ENCODE assay signal across 39 mouse cellular contexts in genomic region chr16:18159255-18159654, GRCm38 (mm10). TPM values are rescaled to one million over a fixed set of nuclear protein-coding genes. Genes with fewer than 3 reads are reported as not detected.
A peak's percentile ranks its signal among the peaks of the same experiment; 100 is the strongest.
DNase-seq lines count a peak whose midpoint lies in the region; ATAC-seq and TF ChIP-seq lines count a peak whose summit lies in the region.
"Had no signal": no experiment of that assay in that cellular context is flagged by ENCODE, and none has a peak within 500 bp of the region (broad histone marks: within the 10 kb centered on the region; RNA-seq: fewer than 3 reads in every experiment).

No protein-coding gene starts in this region.

- no peaks in the 10 kb centered on the region for H3K27me3 ChIP-seq in MEL (ENCODE audit: control insufficient read depth in 1 of 2, insufficient read depth in 2 of 2, low read length in 2 of 2)
- H3K27me3 ChIP-seq in liver, embryonic 13.5 days, result no peaks in the 10 kb centered on the region
- H3K27me3 ChIP-seq: embryonic facial prominence, embryonic 12.5 days; forebrain, embryonic 15.5 days; hindbrain, embryonic 15.5 days; kidney, embryonic 15.5 days; neural tube, embryonic 12.5 days had no signal

- H3K4me3 ChIP-seq in MEL (ENCODE audit: control insufficient read depth in 1 of 2, insufficient read depth in 1 of 2, low read depth in 2 of 2, low read length in 2 of 2), result peak overlapping the region in 1 of 2 experiments; percentile 1; a peak in 1 of 4 replicates
- no peak overlapping the region for H3K4me3 ChIP-seq in liver, embryonic 13.5 days (replicated peaks)
- H3K4me3 ChIP-seq: embryonic facial prominence, embryonic 12.5 days; forebrain, embryonic 15.5 days; gastrocnemius, adult 2 months; heart, adult 2 months; heart, embryonic 12.5 days; hindbrain, embryonic 15.5 days; kidney, embryonic 15.5 days; left cerebral cortex, adult 2 months; myocyte; neural tube, embryonic 12.5 days had no signal

- peak; percentile 97 to 99 for TF ChIP-seq EP300 in MEL (IDR thresholded peaks at IDR 0.05; ENCODE audit: low read depth in 1 of 2, low read length in 2 of 2)

- DNase-seq in MEL (ENCODE audit: low read depth, low spot score), result peak; percentile 93
- DNase-seq in c-Kit-positive CD71-negative TER-119-negative erythroid progenitor cells, embryonic 14.5 days (ENCODE audit: low read depth), result peak; percentile 25
- no peak for DNase-seq in liver, embryonic 13.5 days
- no peak for DNase-seq in left cerebral cortex, postnatal 25 days (ENCODE audit: low spot score in 2 of 2)
- no peak for DNase-seq in right cerebral cortex, postnatal 36 days (ENCODE audit: low spot score in 2 of 2)
- no peak for DNase-seq in left cerebral cortex, postnatal 4 days
- DNase-seq: B cell, adult 2 months; cerebellum, adult 8-10 months; cerebellum, postnatal 36 days; embryo, embryonic 11 days; gastrocnemius, adult 2 months; gastrocnemius, postnatal 36 days; right cerebral cortex, adult 18-20 months; right cerebral cortex, postnatal 4 days; thymus, adult 18-20 months; thymus, postnatal 25 days had no signal

- peak; percentile 39 for ATAC-seq in liver, embryonic 13.5 days (ENCODE audit: low read depth)
- ATAC-seq in megakaryocyte progenitor cell, adult 5-6 weeks (replicated peaks; ENCODE audit: poor library complexity), result peak; percentile 76
- ATAC-seq: forebrain, embryonic 15.5 days; inflammation-experienced regulatory T-cells, adult 6 months; midbrain, embryonic 16.5 days had no signal

- TF ChIP-seq RAD21 in MEL (IDR thresholded peaks at IDR 0.05; ENCODE audit: low read depth, low read length), result no peak

- peaks cover 0 to 51% of the 10 kb centered on the region in 2 experiments; a peak in 2 of 4 replicates for H3K36me3 ChIP-seq in MEL (ENCODE audit: control insufficient read depth in 1 of 2, insufficient read depth in 2 of 2, low read length in 2 of 2)
- no peaks in the 10 kb centered on the region for H3K36me3 ChIP-seq in liver, embryonic 13.5 days
- H3K36me3 ChIP-seq: embryonic facial prominence, embryonic 12.5 days; forebrain, embryonic 15.5 days; heart, embryonic 12.5 days; hindbrain, embryonic 15.5 days; kidney, embryonic 15.5 days; neural tube, embryonic 12.5 days had no signal

- peak overlapping the region; percentile 95 for H3K27ac ChIP-seq in MEL (ENCODE audit: control insufficient read depth, low read depth, low read length)
- H3K27ac ChIP-seq in liver, embryonic 13.5 days, result no peak overlapping the region
- H3K27ac ChIP-seq: embryonic facial prominence, embryonic 12.5 days; forebrain, embryonic 15.5 days; gastrocnemius, adult 2 months; heart, adult 2 months; hindbrain, embryonic 15.5 days; kidney, embryonic 15.5 days; left cerebral cortex, adult 2 months; neural tube, embryonic 12.5 days; stomach, postnatal 0 days had no signal

- H3K4me2 ChIP-seq in liver, embryonic 13.5 days, result no peak overlapping the region
- H3K4me2 ChIP-seq: embryonic facial prominence, embryonic 12.5 days; forebrain, embryonic 15.5 days; heart, embryonic 12.5 days; hindbrain, embryonic 15.5 days; kidney, embryonic 15.5 days; lung, embryonic 14.5 days; neural tube, embryonic 12.5 days had no signal

- peaks cover 22 to 63% of the 10 kb centered on the region in 2 experiments for H3K4me1 ChIP-seq in MEL (ENCODE audit: control insufficient read depth in 1 of 2, insufficient read depth in 2 of 2, low read length in 2 of 2)
- H3K4me1 ChIP-seq in liver, embryonic 13.5 days (replicated peaks), result peaks cover 30% of the 10 kb centered on the region; the same call in 1 of the 2 replicates

- H3K9ac ChIP-seq in MEL (ENCODE audit: control insufficient read depth, low read depth, low read length, poor library complexity, severe bottlenecking), result peak overlapping the region; percentile 59
- H3K9ac ChIP-seq in liver, embryonic 13.5 days, result no peak overlapping the region
- H3K9ac ChIP-seq: embryonic facial prominence, embryonic 12.5 days; forebrain, embryonic 15.5 days; heart, embryonic 12.5 days; hindbrain, embryonic 15.5 days; kidney, embryonic 15.5 days; lung, embryonic 14.5 days; neural tube, embryonic 12.5 days had no signal

- H3K9me3 ChIP-seq in MEL (replicated peaks; ENCODE audit: insufficient read depth, low read length), result no peaks in the 10 kb centered on the region
- no peaks in the 10 kb centered on the region for H3K9me3 ChIP-seq in liver, embryonic 13.5 days (replicated peaks)
- H3K9me3 ChIP-seq: embryonic facial prominence, embryonic 12.5 days; forebrain, embryonic 15.5 days; heart, embryonic 12.5 days; hindbrain, embryonic 15.5 days; kidney, embryonic 15.5 days; neural tube, embryonic 12.5 days had no signal

- no peak for TF ChIP-seq CTCF in MEL (IDR thresholded peaks at IDR 0.05 in 2 of 3, conservative IDR thresholded peaks at IDR 0.05 in 1 of 3; ENCODE audit: control insufficient read depth in 1 of 3, insufficient read depth in 1 of 3, low read depth in 2 of 3, low read length in 3 of 3, poor library complexity in 1 of 3, severe bottlenecking in 1 of 3)

- WGBS in liver, embryonic 13.5 days (ENCODE audit: insufficient replicate concordance), result 9% methylated on average over 6 of the region's 6 CpGs

- peak in 1 of 2 experiments; percentile 76; a peak in 2 of 4 replicates for TF ChIP-seq POLR2A in MEL (IDR thresholded peaks at IDR 0.05; ENCODE audit: control insufficient read depth in 1 of 2, insufficient read depth in 1 of 2, low read depth in 1 of 2, low read length in 2 of 2, poor library complexity in 1 of 2)

- intact Hi-C loops in left cerebral cortex, postnatal 25 days (cut with DNase I), result no loop called here
- intact Hi-C loops in left cerebral cortex, postnatal 4 days (cut with DNase I), result no loop called here

- no peaks in the 10 kb centered on the region for H3K79me2 ChIP-seq in MEL (ENCODE audit: control insufficient read depth, insufficient read depth, low read length, poor library complexity)

TF ChIP-seq in MEL, 35 proteins besides CTCF, POLR2A, EP300 and RAD21 (continues in another document):
- TF ChIP-seq MYC (IDR thresholded peaks at IDR 0.05; ENCODE audit: low read depth, low read length), result peak; percentile 41; the same call in 1 of the 2 replicates
- peak; percentile 52 for TF ChIP-seq NELFE (IDR thresholded peaks at IDR 0.05; ENCODE audit: low read depth, low read length)
- 0 out of 2 replicates have a peak, but pooled peaks have one; percentile 25 for TF ChIP-seq MXI1 (IDR thresholded peaks at IDR 0.05; ENCODE audit: low read depth, low read length)
- 0 out of 2 replicates have a peak, but pooled peaks have one; percentile 4 for TF ChIP-seq ZMIZ1 (IDR thresholded peaks at IDR 0.05; ENCODE audit: low read depth, low read length)
- TF ChIP-seq ZKSCAN1 (IDR thresholded peaks at IDR 0.05; ENCODE audit: low read depth, low read length), result no peak
- TF ChIP-seq TBP (IDR thresholded peaks at IDR 0.05; ENCODE audit: low read depth, low read length), result peak; percentile 77
- 0 out of 2 replicates have a peak, but pooled peaks have one; percentile 43 for TF ChIP-seq HCFC1 (IDR thresholded peaks at IDR 0.05; ENCODE audit: low read depth, low read length)
- peak; percentile 57 for TF ChIP-seq ELF1 (IDR thresholded peaks at IDR 0.05; ENCODE audit: low read depth, low read length)
- peak; percentile 80; the same call in 1 of the 2 replicates for TF ChIP-seq RCOR1 (IDR thresholded peaks at IDR 0.05; ENCODE audit: low read depth, low read length)
- peak; percentile 91 for TF ChIP-seq ETS1 (IDR thresholded peaks at IDR 0.05; ENCODE audit: low read depth, low read length)
- peak; percentile 92 for TF ChIP-seq TAL1 (IDR thresholded peaks at IDR 0.05; ENCODE audit: low read length)
- TF ChIP-seq SIN3A (IDR thresholded peaks at IDR 0.05; ENCODE audit: low read length), result peak; percentile 75
- 0 out of 2 replicates have a peak, but pooled peaks have one; percentile 2 for TF ChIP-seq MAX (IDR thresholded peaks at IDR 0.05; ENCODE audit: low read length)
- TF ChIP-seq BHLHE40 (IDR thresholded peaks at IDR 0.05; ENCODE audit: borderline replicate concordance, low read depth, low read length), result peak; percentile 46; the same call in 1 of the 2 replicates
- TF ChIP-seq E2F4 (IDR thresholded peaks at IDR 0.05; ENCODE audit: borderline replicate concordance, low read depth, low read length), result no peak
- TF ChIP-seq GABPA (IDR thresholded peaks at IDR 0.05; ENCODE audit: low read depth, low read length), result no peak
- TF ChIP-seq MYB (IDR thresholded peaks at IDR 0.05; ENCODE audit: low read depth, low read length), result peak; percentile 83; the same call in 1 of the 2 replicates
- TF ChIP-seq NRF1 (IDR thresholded peaks at IDR 0.05; ENCODE audit: insufficient read depth, low read depth, low read length, poor library complexity, severe bottlenecking), result no peak
- no peak for TF ChIP-seq POLR2AphosphoS5 (IDR thresholded peaks at IDR 0.05; ENCODE audit: borderline replicate concordance, low read depth, low read length)
- peak; percentile 98 for TF ChIP-seq TCF12 (IDR thresholded peaks at IDR 0.05; ENCODE audit: low read depth, low read length)
- TF ChIP-seq USF2 (IDR thresholded peaks at IDR 0.05; ENCODE audit: borderline replicate concordance in 1 of 2, insufficient read depth in 1 of 2, low read depth in 1 of 2, low read length in 2 of 2), result no peak
- 0 out of 2 replicates have a peak, but pooled peaks have one; percentile 24 for TF ChIP-seq JUND (IDR thresholded peaks at IDR 0.05; ENCODE audit: low read depth, low read length)
- no peak for TF ChIP-seq MAZ (IDR thresholded peaks at IDR 0.05; ENCODE audit: low read depth, low read length)
- peak; percentile 97 for TF ChIP-seq GATA1 (IDR thresholded peaks at IDR 0.05; ENCODE audit: low read depth, low read length)

RNA-seq across cellular contexts. Expression of gene Rtn4r, which starts 31.8 kb away (rescaled TPM):
- 0.10 TPM in 1 of 2 replicates, not detected in the other for total RNA-seq in MEL (2012; rRNA removed)
- under 1 TPM in 1 of 2 experiments, not detected in 1; 0.04 TPM for polyA plus RNA-seq in MEL (2012; ENCODE audit: insufficient read depth in 1 of 2, insufficient read length in 2 of 2, low read depth in 1 of 2, low replicate concordance in 2 of 2, missing spikeins in 1 of 2)
- polyA plus RNA-seq in liver, embryonic 13.5 days (2015; fragmentation: Nextera tagmentation; extraction: Ambion mirVana), result 0.33 and 0.56 TPM in 2 replicates
- total RNA-seq in megakaryocyte progenitor cell, adult 5-6 weeks (2015), result 6.0 and 8.3 TPM in 2 replicates
- total RNA-seq in megakaryocyte progenitor cell, adult 5-6 weeks (2017), result 2.2 and 2.3 TPM in 2 replicates
- 100 to 1,000 TPM; 119 to 138 TPM for total RNA-seq in left cerebral cortex, postnatal 25 days (2021)
- 10 to 100 TPM; 63.1 to 63.3 TPM for total RNA-seq in left cerebral cortex, postnatal 4 days (2021)
- total RNA-seq: gastrocnemius, adult 2 months; liver, adult 2 months had no signal
- polyA plus RNA-seq: inflammation-experienced regulatory T-cells, adult 6 months; liver, adult 2 months had no signal

RNA-seq across cellular contexts. Expression of gene Ccdc188, which starts 58.4 kb away (rescaled TPM):
- total RNA-seq in MEL (2012; rRNA removed), result not detected in 2 replicates
- polyA plus RNA-seq in MEL (2012; ENCODE audit: insufficient read depth in 1 of 2, insufficient read length in 2 of 2, low read depth in 1 of 2, low replicate concordance in 2 of 2, missing spikeins in 1 of 2), result not detected
- polyA plus RNA-seq in liver, embryonic 13.5 days (2015; fragmentation: Nextera tagmentation; extraction: Ambion mirVana), result not detected in 2 replicates
- total RNA-seq in megakaryocyte progenitor cell, adult 5-6 weeks (2015), result not detected in 2 replicates
- not detected in 2 replicates for total RNA-seq in megakaryocyte progenitor cell, adult 5-6 weeks (2017)
- not detected for total RNA-seq in left cerebral cortex, postnatal 25 days (2021)
- total RNA-seq in left cerebral cortex, postnatal 4 days (2021), result not detected
- total RNA-seq: adrenal gland, postnatal 10 days; gastrocnemius, adult 2 months; gastrocnemius, postnatal 36 days; heart, adult 2 months; heart, postnatal 4 days; layer of hippocampus, adult 18-20 months; layer of hippocampus, postnatal 10 days; left cerebral cortex, adult 2 months; liver, adult 2 months had no signal
- polyA plus RNA-seq: brain, embryonic 14.5 days; embryonic facial prominence, embryonic 12.5 days; forebrain, embryonic 15.5 days; heart, adult 2 months; heart, postnatal 0 days; hindbrain, embryonic 15.5 days; inflammation-experienced regulatory T-cells, adult 6 months; kidney, embryonic 15.5 days; limb, embryonic 11.5 days; liver, adult 2 months; lung, embryonic 14.5 days; midbrain, embryonic 16.5 days; myocyte; neural tube, embryonic 12.5 days; spleen, adult 2 months; stomach, postnatal 0 days had no signal

Comparison
In these comparisons a context has a peak if more than half of its experiments do, and no peak if none do; other contexts are left out.
1. DNase-seq: peak in MEL (single experiment) and c-Kit-positive CD71-negative TER-119-negative erythroid progenitor cells, embryonic 14.5 days (single experiment); none in liver, embryonic 13.5 days (single experiment), left cerebral cortex, postnatal 25 days (0 of 2), right cerebral cortex, postnatal 36 days (0 of 2) and left cerebral cortex, postnatal 4 days (single experiment).
2. RNA of gene Rtn4r, which starts 31.8 kb away (total RNA-seq): 119 to 138 TPM in left cerebral cortex, postnatal 25 days and 63.1 to 63.3 TPM in left cerebral cortex, postnatal 4 days; 2.2 to 8.3 TPM in megakaryocyte progenitor cell, adult 5-6 weeks and 0.10 TPM in MEL; every median in the first group is over 4 times any median in the second.